8 mouse cellular contexts compared by ENCODE assay signal in the genomic region with DNA sequence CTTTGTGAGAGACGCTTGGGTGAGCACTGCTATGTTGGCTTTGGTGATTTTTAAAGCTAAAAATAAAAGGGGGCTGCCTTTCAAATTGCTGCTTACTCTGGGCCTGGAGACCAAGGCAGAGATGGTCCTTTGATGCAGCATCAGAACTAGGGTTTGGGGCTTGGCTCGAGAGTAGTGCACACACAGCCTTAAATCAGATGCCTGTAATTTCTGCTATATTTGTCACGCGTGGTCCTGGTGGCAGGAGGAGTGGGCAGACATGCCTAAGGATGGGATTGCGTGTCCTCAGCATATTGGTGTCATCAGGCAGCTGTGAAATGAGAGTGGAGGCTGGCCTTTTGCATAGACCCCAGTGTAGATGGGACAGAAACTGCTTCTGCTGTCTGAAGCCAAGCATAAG. TPM values are rescaled to one million over a fixed set of nuclear protein-coding genes. Genes with fewer than 3 reads are reported as not detected.
DNase-seq lines count a peak whose midpoint lies in the region; ATAC-seq and TF ChIP-seq lines count a peak whose summit lies in the region.

No protein-coding gene starts in this region.

- ATAC-seq in forebrain, embryonic 11.5 days (replicated peaks; ENCODE audit: low FRiP score): no peak
- ATAC-seq in lung, embryonic 15.5 days (ENCODE audit: borderline replicate concordance, extremely low read depth, low FRiP score, low TSS enrichment): no peak
- ATAC-seq in limb, embryonic 14.5 days (ENCODE audit: low FRiP score, low read depth): no peak
- no peak for ATAC-seq in stomach, embryonic 15.5 days (ENCODE audit: insufficient read depth, low FRiP score, low read depth)

- no peaks in the 10 kb centered on the region for H3K9me3 ChIP-seq in forebrain, embryonic 10.5 days
- no peaks in the 10 kb centered on the region for H3K9me3 ChIP-seq in forebrain, embryonic 11.5 days (ENCODE audit: control insufficient read depth, low read length)
- H3K9me3 ChIP-seq in lung, embryonic 15.5 days: no peaks in the 10 kb centered on the region
- H3K9me3 ChIP-seq in limb, embryonic 14.5 days (ENCODE audit: control insufficient read depth, low read length): no peaks in the 10 kb centered on the region
- H3K9me3 ChIP-seq in stomach, embryonic 15.5 days: no peaks in the 10 kb centered on the region

- no peaks in the 10 kb centered on the region for H3K36me3 ChIP-seq in forebrain, embryonic 10.5 days (replicated peaks)
- no peaks in the 10 kb centered on the region for H3K36me3 ChIP-seq in forebrain, embryonic 11.5 days (ENCODE audit: control insufficient read depth, insufficient read depth, low read length)
- H3K36me3 ChIP-seq in lung, embryonic 15.5 days: no peaks in the 10 kb centered on the region
- H3K36me3 ChIP-seq in limb, embryonic 14.5 days (ENCODE audit: control insufficient read depth, insufficient read depth, low read length): no peaks in the 10 kb centered on the region
- H3K36me3 ChIP-seq in stomach, embryonic 15.5 days: no peaks in the 10 kb centered on the region

- no peak overlapping the region for H3K4me2 ChIP-seq in forebrain, embryonic 11.5 days (ENCODE audit: low read depth, low read length, severe bottlenecking)
- H3K4me2 ChIP-seq in lung, embryonic 15.5 days: peak overlapping the region; percentile 99; the same call in 1 of the 2 replicates
- H3K4me2 ChIP-seq in limb, embryonic 14.5 days (replicated peaks; ENCODE audit: low read depth, low read length, severe bottlenecking): no peak overlapping the region
- peak overlapping the region; percentile 100; the same call in 1 of the 2 replicates for H3K4me2 ChIP-seq in stomach, embryonic 15.5 days

- no peak for DNase-seq in forebrain, embryonic 10.5 days (ENCODE audit: extremely low spot score, low spot score)
- no peak for DNase-seq in forebrain, embryonic 11.5 days (ENCODE audit: low spot score)
- no peak for DNase-seq in lung, postnatal 14 days
- no peak for DNase-seq in limb, embryonic 14.5 days (ENCODE audit: low spot score)
- DNase-seq in Muller cell, postnatal 12 days (ENCODE audit: inconsistent ontology term): no peak
- no peak for DNase-seq in cerebellum, adult 11-12 months

- WGBS in forebrain, embryonic 10.5 days: 69% methylated on average over 5 of the region's 5 CpGs
- WGBS in forebrain, embryonic 11.5 days: 67% methylated on average over 5 of the region's 5 CpGs
- WGBS in lung, embryonic 15.5 days: 67% methylated on average over 5 of the region's 5 CpGs
- 77% methylated on average over 5 of the region's 5 CpGs for WGBS in limb, embryonic 14.5 days
- WGBS in stomach, embryonic 15.5 days: 71% methylated on average over 5 of the region's 5 CpGs

- peak overlapping the region; percentile 75; the same call in 1 of the 2 replicates for H3K4me3 ChIP-seq in forebrain, embryonic 10.5 days
- no peak overlapping the region for H3K4me3 ChIP-seq in forebrain, embryonic 11.5 days (ENCODE audit: low read depth, low read length)
- peak overlapping the region; percentile 56; the same call in 1 of the 2 replicates for H3K4me3 ChIP-seq in lung, embryonic 15.5 days
- H3K4me3 ChIP-seq in limb, embryonic 14.5 days (replicated peaks; ENCODE audit: low read length): peak overlapping the region; percentile 65; the same call in 1 of the 2 replicates
- H3K4me3 ChIP-seq in stomach, embryonic 15.5 days (replicated peaks): no peak overlapping the region

- peaks cover 29% of the 10 kb centered on the region for H3K4me1 ChIP-seq in forebrain, embryonic 10.5 days
- H3K4me1 ChIP-seq in forebrain, embryonic 11.5 days (replicated peaks; ENCODE audit: control insufficient read depth, insufficient read depth, low read length): peaks cover 4% of the 10 kb centered on the region; the same call in 1 of the 2 replicates
- H3K4me1 ChIP-seq in lung, embryonic 15.5 days: peaks cover 8% of the 10 kb centered on the region; the same call in 1 of the 2 replicates
- H3K4me1 ChIP-seq in limb, embryonic 14.5 days (ENCODE audit: control insufficient read depth, insufficient read depth, low read length): 0 out of 2 replicates have a peak, but pooled peaks cover 5% of the 10 kb centered on the region
- H3K4me1 ChIP-seq in stomach, embryonic 15.5 days: peaks cover 12% of the 10 kb centered on the region; the same call in 1 of the 2 replicates

- H3K27ac ChIP-seq in forebrain, embryonic 10.5 days: no peak overlapping the region
- H3K27ac ChIP-seq in forebrain, embryonic 11.5 days (ENCODE audit: low read depth, low read length): no peak overlapping the region
- H3K27ac ChIP-seq in lung, embryonic 15.5 days: no peak overlapping the region
- H3K27ac ChIP-seq in limb, embryonic 14.5 days (replicated peaks; ENCODE audit: low read depth, low read length): no peak overlapping the region
- no peak overlapping the region for H3K27ac ChIP-seq in stomach, embryonic 15.5 days

- no peak for TF ChIP-seq POLR2A in limb, embryonic 14.5 days (IDR thresholded peaks at IDR 0.05; ENCODE audit: borderline replicate concordance, extremely low read depth, insufficient read depth, insufficient read length)

- peaks cover 40% of the 10 kb centered on the region for H3K27me3 ChIP-seq in forebrain, embryonic 10.5 days (ENCODE audit: poor library complexity, severe bottlenecking)
- H3K27me3 ChIP-seq in forebrain, embryonic 11.5 days (ENCODE audit: control insufficient read depth, insufficient read depth, low read length): peaks cover 3% of the 10 kb centered on the region; the same call in 1 of the 2 replicates
- H3K27me3 ChIP-seq in lung, embryonic 15.5 days: peaks cover 32% of the 10 kb centered on the region
- H3K27me3 ChIP-seq in limb, embryonic 14.5 days (ENCODE audit: control insufficient read depth, insufficient read depth, low read length): peaks cover 17% of the 10 kb centered on the region
- peaks cover 13% of the 10 kb centered on the region; the same call in 1 of the 2 replicates for H3K27me3 ChIP-seq in stomach, embryonic 15.5 days (replicated peaks)

- H3K9ac ChIP-seq in forebrain, embryonic 11.5 days (ENCODE audit: low read length): no peak overlapping the region
- H3K9ac ChIP-seq in lung, embryonic 15.5 days: no peak overlapping the region
- no peak overlapping the region for H3K9ac ChIP-seq in limb, embryonic 14.5 days (ENCODE audit: low read depth, low read length, severe bottlenecking)
- no peak overlapping the region for H3K9ac ChIP-seq in stomach, embryonic 15.5 days

RNA-seq across cellular contexts. Expression of a gene that starts 0.9 kb away (rescaled TPM):
- polyA plus RNA-seq in forebrain, embryonic 10.5 days (2016; fragmentation: Nextera tagmentation; extraction: Ambion mirVana): 0.67 and 0.90 TPM in 2 replicates
- 0.72 and 1.3 TPM in 2 replicates for polyA plus RNA-seq in forebrain, embryonic 11.5 days (2014; fragmentation: Nextera tagmentation; extraction: Ambion mirVana)
- 0.47 and 0.55 TPM in 2 replicates for polyA plus RNA-seq in lung, embryonic 15.5 days (2015; fragmentation: Nextera tagmentation; extraction: Ambion mirVana)
- 4.2 and 5.2 TPM in 2 replicates for polyA plus RNA-seq in limb, embryonic 14.5 days (2012; rRNA removed)
- 2.5 TPM in 2 replicates for polyA plus RNA-seq in limb, embryonic 14.5 days (2014; fragmentation: Nextera tagmentation; extraction: Ambion mirVana)
- 0.43 and 0.63 TPM in 2 replicates for polyA plus RNA-seq in stomach, embryonic 15.5 days (2015; fragmentation: Nextera tagmentation; extraction: Ambion mirVana)

RNA-seq across cellular contexts. Expression of a gene that starts 45.4 kb away (rescaled TPM):
- polyA plus RNA-seq in forebrain, embryonic 10.5 days (2016; fragmentation: Nextera tagmentation; extraction: Ambion mirVana): 0.16 and 0.17 TPM in 2 replicates
- polyA plus RNA-seq in forebrain, embryonic 11.5 days (2014; fragmentation: Nextera tagmentation; extraction: Ambion mirVana): 0.09 and 0.23 TPM in 2 replicates
- polyA plus RNA-seq in lung, embryonic 15.5 days (2015; fragmentation: Nextera tagmentation; extraction: Ambion mirVana): 0.17 and 0.21 TPM in 2 replicates
- polyA plus RNA-seq in limb, embryonic 14.5 days (2012; rRNA removed): 0.96 and 1.1 TPM in 2 replicates
- polyA plus RNA-seq in limb, embryonic 14.5 days (2014; fragmentation: Nextera tagmentation; extraction: Ambion mirVana): 0.19 and 0.22 TPM in 2 replicates
- polyA plus RNA-seq in stomach, embryonic 15.5 days (2015; fragmentation: Nextera tagmentation; extraction: Ambion mirVana): 0.09 and 0.27 TPM in 2 replicates

Comparison
In these comparisons a context has a peak if more than half of its experiments do, and no peak if none do; other contexts are left out.
1. H3K4me3 ChIP-seq: peak in forebrain, embryonic 10.5 days (single experiment), lung, embryonic 15.5 days (single experiment) and limb, embryonic 14.5 days (single experiment); none in forebrain, embryonic 11.5 days (single experiment) and stomach, embryonic 15.5 days (single experiment).
2. H3K4me2 ChIP-seq: peak in lung, embryonic 15.5 days (single experiment) and stomach, embryonic 15.5 days (single experiment); none in forebrain, embryonic 11.5 days (single experiment) and limb, embryonic 14.5 days (single experiment).